Mouse (Mus musculus) spleen, adult 2 months (tissue): Measurements from ENCODE around the gene Gbp8. TPM values are rescaled to one million over a fixed set of nuclear protein-coding genes. Genes with fewer than 3 reads are reported as not detected.
"Not testable (repeated sequence)": the region's sequence is repeated elsewhere in the genome, so short reads cannot be mapped to it uniquely, and the experiment has no call there.

Experiments used
- DNase-seq, 2 experiments: peaks; one replicate each; pipeline versions ENCODE4 v3.0.0 to v3.0.0-alpha.2; 2012 to 2021; ENCODE audit warnings: low spot score in 2 of 2, low read depth in 1 of 2
- H3K27ac ChIP-seq: fragments of 200-500 bp; 2 replicates; pipeline ENCODE4 v1.5.1; 2012; ENCODE audit warnings: low read length, inconsistent platforms; ENCODE audit not compliant: insufficient read depth
- H3K27me3 ChIP-seq: fragments of 200-500 bp; 2 replicates; pipeline ENCODE4 v1.6.1; 2012; ENCODE audit warnings: mild to moderate bottlenecking, moderate library complexity, low read length, inconsistent platforms; ENCODE audit not compliant: control insufficient read depth, insufficient read depth
- H3K36me3 ChIP-seq: fragments of 200-500 bp; 2 replicates; pipeline ENCODE4 v1.6.1; 2012; ENCODE audit warnings: mild to moderate bottlenecking, low read length, inconsistent platforms; ENCODE audit not compliant: control insufficient read depth, insufficient read depth
- H3K4me1 ChIP-seq: fragments of 200-500 bp; 2 replicates; pipeline ENCODE4 v1.6.1; 2011; ENCODE audit warnings: inconsistent platforms; ENCODE audit not compliant: control insufficient read depth, insufficient read depth, insufficient read length
- H3K4me3 ChIP-seq: fragments of 200-500 bp; 2 replicates; pipeline ENCODE4 v1.5.1; 2011; ENCODE audit warnings: mild to moderate bottlenecking, inconsistent platforms; ENCODE audit not compliant: insufficient read depth, insufficient read length; ENCODE audit errors: extremely low read depth
- CTCF ChIP-seq: fragments of 200-500 bp; IDR thresholded peaks from 2 replicates; pipeline ENCODE4 v1.5.1; 2011; ENCODE audit warnings: mild to moderate bottlenecking, inconsistent platforms; ENCODE audit not compliant: insufficient read depth, insufficient read length, insufficient replicate concordance; ENCODE audit errors: extremely low read depth
- POLR2A ChIP-seq: fragments of 200-500 bp; IDR thresholded peaks from 2 replicates; pipeline ENCODE4 v1.6.1; 2011; ENCODE audit warnings: low read depth, low read length, inconsistent platforms
- WGBS: fragments of 180-500 bp; shearing (Covaris S2); methylation state at CpG from one replicate; pipeline ENCODE4 v1.1.7; 2018; 5-methylcytosine and 5-hydroxymethylcytosine counted together
- polyA plus RNA-seq: library from polyadenylated mRNA; depleted of rRNA; stranded (reverse); fragments of >200 nt; gene quantifications from 2 replicates; pipeline ENCODE4 v1.2.3, GENCODE M21; 2012; rRNA removed

Gbp8 gene
- 9.8 and 12.8 TPM in 2 replicates for polyA plus RNA-seq

DNA sequence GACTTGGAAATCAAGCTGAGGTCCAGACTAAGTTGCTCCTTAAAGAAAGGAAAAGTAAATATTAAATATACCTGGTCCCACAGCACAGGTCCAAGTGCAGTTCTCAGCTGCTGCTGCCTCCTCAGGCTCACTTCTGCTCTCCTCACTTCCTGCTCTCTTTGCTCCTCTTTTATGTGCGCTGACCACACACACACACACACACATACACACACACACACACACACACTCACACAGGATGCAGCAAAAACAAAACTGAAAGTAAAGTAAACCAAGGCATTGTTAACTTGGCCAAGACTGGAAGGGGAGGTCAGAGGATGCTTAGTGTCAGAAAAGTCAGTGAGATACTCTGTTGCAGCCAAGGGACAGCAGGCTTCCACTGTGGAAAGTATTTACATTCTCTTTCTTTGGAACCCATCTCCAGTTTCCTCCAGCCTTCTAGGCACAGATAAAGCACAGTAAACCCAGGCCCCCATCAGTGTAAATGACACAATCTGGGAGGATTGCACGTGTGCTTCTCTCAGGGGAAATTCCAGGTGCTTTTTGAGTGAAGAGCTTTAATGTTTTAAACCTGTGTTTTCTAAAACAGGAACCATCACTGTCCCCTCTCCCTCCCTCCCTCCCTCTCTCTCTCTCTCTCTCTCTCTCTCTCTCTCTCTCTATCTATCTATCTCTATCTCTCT, at the start of gene Gbp8, which contains the start of the genes Gbp9 and Gbp4:
Gene Gbp8 (minus strand): TSS at position 132 of the 680 bp plus-strand sequence.
Gene Gbp9 (minus strand): TSS at position 131 of the 680 bp plus-strand sequence.
Gene Gbp4 (minus strand): TSS at position 178 of the 680 bp plus-strand sequence.
- peak; percentile 64 to 75 for DNase-seq
- H3K27ac ChIP-seq: peak within 1 kb of the TSS; percentile 83
- not testable (repeated sequence) for H3K27me3 ChIP-seq, H3K4me1 ChIP-seq, H3K36me3 ChIP-seq
- TF ChIP-seq POLR2A: peak; percentile 45; the same call in 1 of the 2 replicates
- H3K4me3 ChIP-seq: peak within 1 kb of the TSS; percentile 68
- 0% methylated on average over 2 of the region's 2 CpGs for WGBS

DNA sequence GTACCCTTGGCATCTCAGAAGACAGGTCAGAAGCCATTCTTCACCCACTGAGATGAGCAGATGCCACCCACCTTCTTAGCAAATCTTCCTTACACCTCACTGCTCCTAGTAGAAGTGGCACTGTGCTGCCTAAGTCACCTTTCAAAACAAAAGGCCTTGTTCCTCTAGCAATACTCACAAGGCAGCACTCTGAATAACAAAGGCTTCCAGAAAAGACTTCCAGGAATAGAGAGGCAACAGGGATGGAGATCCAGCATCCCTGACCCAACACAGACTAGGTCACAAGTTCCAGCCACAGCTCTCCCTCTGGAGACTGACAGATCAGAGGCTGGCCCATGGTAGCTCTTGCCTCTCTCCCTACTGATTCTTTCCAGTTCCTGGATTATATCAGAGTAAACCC, 42.1 kb upstream of the Gbp8 start:
- Histone ChIP-seq H3K4me1 (no peaks in the 10 kb centered on the region), H3K27me3 (no peaks in the 10 kb centered on the region), H3K36me3 (no peaks in the 10 kb centered on the region), H3K4me3 (no peak overlapping the region), H3K27ac (no peak overlapping the region)
- no peak for DNase-seq
- TF ChIP-seq CTCF (no peak), POLR2A (no peak)

GRCm38 (mm10) chr5:105156582-105156981, 17.2 kb upstream of the Gbp8 start:
- Histone ChIP-seq H3K4me3 (no peak overlapping the region), H3K36me3 (no peaks in the 10 kb centered on the region), H3K4me1 (no peaks in the 10 kb centered on the region), H3K27ac (no peak overlapping the region), H3K27me3 (no peaks in the 10 kb centered on the region)
- no peak for DNase-seq
- TF ChIP-seq POLR2A (no peak), CTCF (no peak)
- WGBS: 80% methylated on average over 5 of the region's 5 CpGs

DNA sequence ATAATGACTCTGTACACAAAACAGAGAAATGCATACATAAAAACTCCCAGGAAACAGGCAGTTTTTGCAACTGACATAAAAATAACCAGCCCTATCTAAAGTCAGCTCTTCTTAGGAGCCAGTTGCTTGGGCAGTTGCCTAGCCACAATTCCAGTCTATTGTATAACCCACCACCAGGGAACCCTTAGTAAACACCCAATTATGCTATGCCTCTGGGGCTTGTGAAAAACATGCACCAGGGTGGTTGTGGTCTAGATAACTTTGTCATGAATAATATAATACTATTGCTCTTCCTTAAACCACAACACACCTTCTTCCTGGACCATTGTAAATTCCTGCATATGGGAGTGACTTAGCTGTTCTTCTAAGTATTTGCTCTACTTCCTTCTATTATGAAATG, 14.7 kb upstream of the Gbp8 start:
- H3K4me3 ChIP-seq: no peak overlapping the region
- no peaks in the 10 kb centered on the region for H3K27me3 ChIP-seq
- DNase-seq: no peak
- H3K36me3 ChIP-seq: no peaks in the 10 kb centered on the region
- H3K27ac ChIP-seq: no peak overlapping the region
- TF ChIP-seq CTCF (no peak), POLR2A (no peak)
- H3K4me1 ChIP-seq: no peaks in the 10 kb centered on the region

GRCm38 (mm10) chr5:105148062-105148461, 8.7 kb upstream of the Gbp8 start:
- peaks cover 15% of the 10 kb centered on the region; the same call in 1 of the 2 replicates for H3K4me1 ChIP-seq
- not testable (repeated sequence) for H3K27me3 ChIP-seq, H3K4me3 ChIP-seq, H3K27ac ChIP-seq, DNase-seq, H3K36me3 ChIP-seq
- 47% methylated on average over 2 of the region's 2 CpGs for WGBS

- DNase-seq: no peak
- no peak overlapping the region for H3K4me3 ChIP-seq
- H3K36me3 ChIP-seq: no peaks in the 10 kb centered on the region
- TF ChIP-seq CTCF: no peak
- no peak for TF ChIP-seq POLR2A
- H3K27me3 ChIP-seq: no peaks in the 10 kb centered on the region
- peaks cover 20% of the 10 kb centered on the region; the same call in 1 of the 2 replicates for H3K4me1 ChIP-seq
- no peak overlapping the region for H3K27ac ChIP-seq
These were observed 7.1 kb upstream of the Gbp8 start for GRCm38 (mm10) chr5:105146447-105146846.

- H3K36me3 ChIP-seq, H3K27me3 ChIP-seq, H3K4me3 ChIP-seq, DNase-seq: not testable (repeated sequence)
- 7% methylated on average over 3 of the region's 3 CpGs for WGBS
- Histone ChIP-seq H3K27ac (peak overlapping the region; percentile 54), H3K4me1 (peaks cover 20% of the 10 kb centered on the region; the same call in 1 of the 2 replicates)
These were observed 6.4 kb upstream of the Gbp8 start for GRCm38 (mm10) chr5:105145731-105146130.

DNA sequence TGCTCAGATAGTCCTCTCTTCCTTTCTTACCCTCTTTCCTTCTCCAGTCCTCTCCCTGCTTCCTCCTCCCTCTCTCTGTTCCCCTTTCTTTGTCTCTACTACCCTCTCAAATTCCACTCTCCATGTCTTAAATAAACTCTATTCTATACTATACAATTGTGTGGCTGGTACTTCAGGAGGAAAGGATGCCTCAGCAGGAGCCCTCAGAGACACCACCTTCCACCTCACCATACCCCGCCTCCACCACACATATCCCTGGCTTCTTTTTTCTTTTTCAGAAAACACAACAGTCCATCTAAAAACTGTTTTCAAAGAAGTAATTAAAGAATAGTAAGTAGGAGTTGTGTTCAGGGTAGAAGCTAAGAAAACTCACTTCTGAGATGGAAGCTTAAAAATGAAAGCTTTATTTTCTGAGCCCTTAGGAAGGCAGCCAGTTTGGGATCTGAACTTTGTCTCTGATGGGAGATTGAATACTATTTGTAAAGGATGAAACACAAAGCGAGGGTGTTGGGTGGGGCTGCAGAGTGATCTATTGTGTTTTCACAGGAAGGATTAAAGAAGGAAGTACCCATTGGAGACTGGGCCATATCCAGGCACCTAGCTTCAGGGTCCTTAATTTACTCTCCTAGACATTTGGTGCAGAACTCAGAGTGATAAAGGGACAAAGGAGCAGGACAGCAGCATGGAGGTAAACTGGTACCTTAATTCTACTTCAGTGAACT, 910 bp upstream of the Gbp8 start:
- H3K27me3 ChIP-seq, H3K36me3 ChIP-seq, DNase-seq, H3K4me3 ChIP-seq: not testable (repeated sequence)
- WGBS: 76% methylated on average over 2 of the region's 2 CpGs
- Histone ChIP-seq H3K27ac (peak overlapping the region; percentile 60), H3K4me1 (peaks cover 12% of the 10 kb centered on the region; the same call in 1 of the 2 replicates)
